Mouse (Mus musculus) forebrain, embryonic 11.5 days (tissue): ENCODE measurements at regions not wholly inside any gene's neighbourhood (a gene's known extent, or its start where the extent isn't known, plus 50 kb on each side); places are given as distances from the start of the nearest gene placed in this dataset.

Experiments used
- ATAC-seq: fragments of 200-750 bp; cut with Nextera tagmentation; replicated peaks from 2 replicates; pipeline ENCODE4 v1.8.0; 2017; ENCODE audit warnings: moderate TSS enrichment; ENCODE audit not compliant: low FRiP score
- DNase-seq: peaks from one replicate; pipeline ENCODE4 v3.0.0-alpha.2; 2017; ENCODE audit warnings: low spot score
- H3K27ac ChIP-seq: fragments of 300-500 bp; sonication (generic); 2 replicates; pipeline ENCODE4 v1.5.1; 2014; ENCODE audit warnings: low read depth, low read length
- H3K27me3 ChIP-seq: fragments of 300-500 bp; sonication (generic); 2 replicates; pipeline ENCODE4 v1.6.1; 2014; ENCODE audit warnings: mild to moderate bottlenecking, low read length, mixed read lengths; ENCODE audit not compliant: control insufficient read depth, insufficient read depth
- H3K36me3 ChIP-seq: fragments of 300-500 bp; sonication (generic); 2 replicates; pipeline ENCODE4 v1.6.1; 2014; ENCODE audit warnings: mild to moderate bottlenecking, low read length, moderate library complexity, mixed read lengths; ENCODE audit not compliant: control insufficient read depth, insufficient read depth
- H3K4me1 ChIP-seq: fragments of 300-500 bp; sonication (generic); replicated peaks from 2 replicates; pipeline ENCODE4 v1.6.1; 2014; ENCODE audit warnings: low read length, mixed read lengths; ENCODE audit not compliant: control insufficient read depth, insufficient read depth
- H3K4me2 ChIP-seq: fragments of 300-500 bp; sonication (generic); 2 replicates; pipeline ENCODE4 v1.6.1; 2014; ENCODE audit warnings: low read depth, mild to moderate bottlenecking, low read length, moderate library complexity, mixed read lengths; ENCODE audit not compliant: severe bottlenecking
- H3K4me3 ChIP-seq: fragments of 300-500 bp; sonication (generic); 2 replicates; pipeline ENCODE4 v1.5.1; 2014; ENCODE audit warnings: low read depth, low read length
- H3K9ac ChIP-seq: fragments of 300-500 bp; sonication (generic); 2 replicates; pipeline ENCODE4 v1.6.1; 2014; ENCODE audit warnings: low read length
- H3K9me3 ChIP-seq: fragments of 300-500 bp; sonication (generic); 2 replicates; pipeline ENCODE4 v1.6.1; 2016; ENCODE audit warnings: low read length, mixed read lengths; ENCODE audit not compliant: control insufficient read depth
- WGBS: fragments of 180-500 bp; shearing (Covaris S2); extraction: QIAGEN DNeasy Blood & Tissue Kit; methylation state at CpG from one replicate; pipeline ENCODE4 v1.1.7; 2014; 5-methylcytosine and 5-hydroxymethylcytosine counted together

DNA sequence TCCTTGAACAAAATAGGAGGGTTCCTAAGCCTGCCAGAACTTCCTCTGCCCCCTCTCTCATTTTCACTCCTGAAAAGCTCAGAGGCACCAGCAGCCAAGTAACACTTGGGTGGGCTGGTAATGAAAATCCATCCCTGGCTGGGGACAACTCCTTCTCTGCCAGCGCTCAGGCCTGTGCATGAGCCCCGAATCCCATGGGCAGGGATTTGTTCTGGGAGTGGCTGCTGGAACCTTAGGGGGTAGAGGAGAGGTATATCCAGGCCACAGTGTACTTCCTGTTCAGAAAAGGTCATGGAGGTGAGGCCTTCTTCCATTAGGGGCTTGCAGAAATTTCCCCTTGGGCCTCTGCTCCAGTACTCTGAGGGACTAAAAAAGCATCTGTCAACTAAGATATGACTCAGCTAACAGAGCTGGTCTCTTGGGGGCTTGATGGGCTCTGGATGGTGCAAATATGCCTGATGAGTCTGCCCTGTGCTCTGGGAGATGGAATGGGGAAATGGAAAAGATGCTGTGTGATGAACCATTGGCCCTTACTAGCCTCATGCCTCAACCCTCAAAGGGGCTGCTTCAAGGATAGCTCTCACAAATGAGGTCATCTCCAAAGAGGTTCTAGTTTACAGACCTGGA lies 284.2 kb upstream of the Gm21798 start:
- no peaks in the 10 kb centered on the region for H3K4me1 ChIP-seq
- no peak overlapping the region for H3K4me3 ChIP-seq
- H3K27me3 ChIP-seq, result no peaks in the 10 kb centered on the region
- ATAC-seq (no peak), DNase-seq (no peak)
- no peaks in the 10 kb centered on the region for H3K9me3 ChIP-seq
- H3K9ac ChIP-seq, result no peak overlapping the region
- H3K4me2 ChIP-seq, result no peak overlapping the region
- H3K27ac ChIP-seq, result no peak overlapping the region
- 93% methylated on average over 2 of the region's 2 CpGs for WGBS
- H3K36me3 ChIP-seq, result no peaks in the 10 kb centered on the region

GRCm38 (mm10) chr15:64534166-64534565 lies 283.3 kb upstream of the Gm21798 start:
- H3K36me3 ChIP-seq, result no peaks in the 10 kb centered on the region
- no peaks in the 10 kb centered on the region for H3K9me3 ChIP-seq
- no peak overlapping the region for H3K9ac ChIP-seq
- H3K27ac ChIP-seq, result no peak overlapping the region
- 74% methylated on average over 6 of the region's 6 CpGs for WGBS
- no peak overlapping the region for H3K4me2 ChIP-seq
- H3K4me3 ChIP-seq, result no peak overlapping the region
- H3K27me3 ChIP-seq, result no peaks in the 10 kb centered on the region
- DNase-seq (no peak), ATAC-seq (no peak)
- no peaks in the 10 kb centered on the region for H3K4me1 ChIP-seq

DNA sequence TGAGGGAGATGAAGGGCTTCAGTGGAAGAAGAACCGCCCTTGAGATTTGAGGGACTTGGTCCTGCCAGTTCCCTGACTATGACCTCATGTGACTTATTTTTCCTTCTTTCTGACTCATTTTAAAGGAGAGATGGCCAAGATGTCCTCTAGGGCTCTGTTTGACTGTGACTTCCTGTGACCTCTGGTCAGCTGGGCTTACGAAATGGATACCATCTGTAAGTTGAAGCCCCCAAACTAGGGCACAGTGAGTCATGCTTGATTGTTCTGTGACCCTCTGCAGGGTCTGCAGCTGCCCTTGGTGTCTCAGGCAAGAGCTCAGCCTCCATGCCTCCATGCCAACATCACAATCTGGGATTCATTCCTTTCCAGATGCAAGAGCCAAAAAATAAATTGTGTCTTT lies 282.3 kb upstream of the Gm21798 start:
- 88% methylated on average over 2 of the region's 2 CpGs for WGBS
- no peaks in the 10 kb centered on the region for H3K9me3 ChIP-seq
- no peak for ATAC-seq

GRCm38 (mm10) chr15:64541395-64541794 lies 276.1 kb upstream of the Gm21798 start:
- Histone ChIP-seq H3K4me3 (no peak overlapping the region), H3K4me1 (no peaks in the 10 kb centered on the region), H3K36me3 (no peaks in the 10 kb centered on the region), H3K27ac (no peak overlapping the region), H3K4me2 (no peak overlapping the region), H3K27me3 (no peaks in the 10 kb centered on the region), H3K9me3 (no peaks in the 10 kb centered on the region), H3K9ac (no peak overlapping the region)
- whole genome bisulfite sequencing, result 88% methylated on average over 3 of the region's 3 CpGs
- no peak for DNase-seq
- no peak for ATAC-seq

More for the DNA sequence above, 282.3 kb upstream of the Gm21798 start:
- DNase-seq, result no peak
- Histone ChIP-seq H3K36me3 (no peaks in the 10 kb centered on the region), H3K4me1 (no peaks in the 10 kb centered on the region), H3K9ac (no peak overlapping the region), H3K27me3 (no peaks in the 10 kb centered on the region), H3K4me3 (no peak overlapping the region), H3K27ac (no peak overlapping the region), H3K4me2 (no peak overlapping the region)

DNA sequence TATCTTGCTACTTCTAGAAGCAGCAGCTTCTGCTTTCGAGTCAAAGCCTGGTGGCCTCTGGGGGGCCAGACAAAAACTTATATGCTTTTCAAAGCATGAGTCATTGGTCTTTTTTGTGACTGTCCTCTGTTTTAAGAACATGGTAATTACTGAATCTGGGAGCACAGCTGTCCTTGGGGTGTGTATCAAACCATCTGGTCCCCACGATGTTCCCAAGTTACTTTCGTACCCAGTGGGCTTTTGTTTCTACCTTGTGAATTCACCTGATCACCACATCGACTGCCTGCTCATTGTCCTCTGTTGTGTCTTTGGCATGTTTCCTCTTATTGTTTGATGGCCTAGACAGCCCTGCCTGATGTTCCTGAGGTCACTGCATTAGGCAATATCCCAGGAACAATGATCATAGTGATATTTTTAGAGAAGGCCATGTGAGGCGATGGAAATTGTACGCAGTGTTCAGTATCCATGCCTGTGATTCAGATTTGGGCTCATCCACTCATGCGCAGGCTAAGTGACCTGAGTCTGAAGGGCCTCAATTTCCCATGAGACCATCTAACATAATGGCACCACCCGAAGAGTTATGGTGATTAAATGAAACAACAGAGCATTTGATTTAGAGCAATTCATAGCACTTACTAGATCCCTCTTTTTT lies 275.1 kb upstream of the Gm21798 start:
- no peak for ATAC-seq
- H3K9ac ChIP-seq, result no peak overlapping the region
- no peaks in the 10 kb centered on the region for H3K4me1 ChIP-seq
- no peaks in the 10 kb centered on the region for H3K36me3 ChIP-seq
- no peak overlapping the region for H3K4me3 ChIP-seq
- H3K4me2 ChIP-seq, result no peak overlapping the region
- H3K9me3 ChIP-seq, result no peaks in the 10 kb centered on the region
- DNase-seq, result no peak
- H3K27me3 ChIP-seq, result no peaks in the 10 kb centered on the region
- H3K27ac ChIP-seq, result no peak overlapping the region
- 86% methylated on average over 8 of the region's 8 CpGs for WGBS

GRCm38 (mm10) chr15:64542908-64543307 lies 274.6 kb upstream of the Gm21798 start:
- Histone ChIP-seq H3K4me2 (no peak overlapping the region), H3K36me3 (no peaks in the 10 kb centered on the region), H3K4me3 (no peak overlapping the region), H3K9me3 (no peaks in the 10 kb centered on the region), H3K4me1 (no peaks in the 10 kb centered on the region), H3K27me3 (no peaks in the 10 kb centered on the region), H3K9ac (no peak overlapping the region), H3K27ac (no peak overlapping the region)
- WGBS, result 91% methylated on average over 1 of the region's 1 CpGs
- DNase-seq (no peak), ATAC-seq (no peak)

DNA sequence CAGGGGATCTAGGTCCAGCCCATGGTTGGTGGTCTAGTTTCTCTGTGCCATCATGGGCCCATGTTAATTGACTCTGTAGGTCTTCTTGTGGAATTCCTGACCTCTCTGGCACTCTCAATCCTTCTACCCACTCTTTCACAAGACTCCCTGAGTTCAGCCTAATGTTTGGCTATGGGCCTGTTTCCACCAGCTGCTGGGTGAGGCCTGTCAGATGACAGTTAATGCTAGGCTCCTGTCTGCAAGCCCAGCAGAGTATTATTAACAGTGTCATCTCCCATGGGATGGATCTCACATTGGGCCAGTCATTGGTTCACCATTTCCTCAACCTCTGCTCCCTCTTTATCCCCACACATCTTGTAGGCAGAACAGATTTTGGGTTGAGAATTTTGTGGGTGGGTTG lies 271.5 kb upstream of the Gm21798 start:
- H3K36me3 ChIP-seq, result no peaks in the 10 kb centered on the region
- DNase-seq, result no peak
- H3K27me3 ChIP-seq, result no peaks in the 10 kb centered on the region
- H3K4me2 ChIP-seq, result no peak overlapping the region
- H3K9me3 ChIP-seq, result no peaks in the 10 kb centered on the region
- no peak for ATAC-seq
- H3K27ac ChIP-seq, result no peak overlapping the region
- no peak overlapping the region for H3K4me3 ChIP-seq
- H3K4me1 ChIP-seq, result no peaks in the 10 kb centered on the region
- no peak overlapping the region for H3K9ac ChIP-seq

GRCm38 (mm10) chr15:64557540-64557939 lies 260.0 kb upstream of the Gm21798 start:
- 91% methylated on average over 2 of the region's 2 CpGs for WGBS
- no peak overlapping the region for H3K9ac ChIP-seq
- ATAC-seq, result no peak
- H3K27me3 ChIP-seq, result no peaks in the 10 kb centered on the region
- no peaks in the 10 kb centered on the region for H3K36me3 ChIP-seq
- DNase-seq, result no peak
- no peak overlapping the region for H3K4me3 ChIP-seq
- no peak overlapping the region for H3K27ac ChIP-seq
- no peak overlapping the region for H3K4me2 ChIP-seq
- H3K4me1 ChIP-seq, result no peaks in the 10 kb centered on the region
- H3K9me3 ChIP-seq, result no peaks in the 10 kb centered on the region

DNA sequence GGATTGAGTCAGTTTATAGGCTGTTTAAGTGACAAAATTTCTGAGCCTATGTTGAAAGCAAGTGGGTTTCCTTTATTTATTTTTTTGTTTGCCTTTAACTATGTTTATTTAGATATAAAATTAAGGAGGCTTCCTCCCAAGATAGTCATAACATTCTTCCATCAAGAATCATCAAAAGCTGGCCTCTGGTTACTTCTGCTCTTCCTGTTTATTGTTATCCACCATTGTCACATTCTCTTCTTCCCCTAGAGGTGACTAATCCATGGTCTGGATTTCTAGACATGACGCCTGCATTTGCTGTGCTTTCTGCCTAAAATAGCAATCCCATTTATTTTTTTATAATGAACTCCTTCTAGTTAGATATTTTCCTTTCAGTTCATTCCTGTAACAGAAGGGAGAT lies 259.3 kb upstream of the Gm21798 start:
- WGBS, result 82% methylated on average over 1 of the region's 1 CpGs
- DNase-seq (no peak), ATAC-seq (no peak)
- Histone ChIP-seq H3K9me3 (no peaks in the 10 kb centered on the region), H3K4me2 (no peak overlapping the region), H3K4me3 (no peak overlapping the region), H3K9ac (no peak overlapping the region), H3K36me3 (no peaks in the 10 kb centered on the region), H3K27me3 (no peaks in the 10 kb centered on the region), H3K4me1 (no peaks in the 10 kb centered on the region), H3K27ac (no peak overlapping the region)
